Mouse (Mus musculus) MEL (cell line): Measurements from ENCODE around the gene Spata21. TPM values are rescaled to one million over a fixed set of nuclear protein-coding genes. Genes with fewer than 3 reads are reported as not detected.
A peak's percentile ranks its signal among the peaks of the same experiment; 100 is the strongest.

Source experiments
- DNase-seq: peaks from one replicate; pipeline ENCODE4 v3.0.0; 2011; ENCODE audit warnings: low read depth, low spot score
- H3K27ac ChIP-seq: 2 replicates; pipeline ENCODE4 v1.5.1; 2012; ENCODE audit warnings: low read depth, mild to moderate bottlenecking, control low read depth, low read length, moderate library complexity; ENCODE audit not compliant: control insufficient read depth
- H3K27me3 ChIP-seq, 2 experiments: fragments of 150-350 bp in 1 of 2; sonication (generic) in 1 of 2; 2 replicates each; pipeline ENCODE4 v1.6.1; 2012; ENCODE audit warnings: low read length in 2 of 2, mild to moderate bottlenecking in 2 of 2, improper control_type of control experiment in 1 of 2, moderate library complexity in 1 of 2; ENCODE audit not compliant: insufficient read depth in 2 of 2, control insufficient read depth in 1 of 2
- H3K36me3 ChIP-seq, 2 experiments: 2 replicates each; pipeline ENCODE4 v1.6.1; 2012 to 2014; ENCODE audit warnings: low read length in 2 of 2, improper control_type of control experiment in 1 of 2, inconsistent platforms in 1 of 2, mild to moderate bottlenecking in 1 of 2; ENCODE audit not compliant: insufficient read depth in 2 of 2, control insufficient read depth in 1 of 2
- H3K4me1 ChIP-seq, 2 experiments: fragments of 150-350 bp in 1 of 2; sonication (generic) in 1 of 2; 2 replicates each; pipeline ENCODE4 v1.6.1; 2012; ENCODE audit warnings: low read length in 2 of 2, improper control_type of control experiment in 1 of 2, mild to moderate bottlenecking in 1 of 2; ENCODE audit not compliant: insufficient read depth in 2 of 2, control insufficient read depth in 1 of 2
- H3K4me3 ChIP-seq, 2 experiments: fragments of 150-350 bp in 1 of 2; sonication (generic) in 1 of 2; 2 replicates each; pipeline ENCODE4 v1.5.1; 2012; ENCODE audit warnings: low read depth in 2 of 2, low read length in 2 of 2, mild to moderate bottlenecking in 2 of 2, moderate library complexity in 2 of 2, control low read depth in 1 of 2, improper control_type of control experiment in 1 of 2; ENCODE audit not compliant: control insufficient read depth in 1 of 2, insufficient read depth in 1 of 2
- H3K79me2 ChIP-seq: 2 replicates; pipeline ENCODE4 v1.6.1; 2012; ENCODE audit warnings: mild to moderate bottlenecking, low read length, moderate library complexity; ENCODE audit not compliant: control insufficient read depth, poor library complexity, insufficient read depth
- H3K9ac ChIP-seq: 2 replicates; pipeline ENCODE4 v1.6.1; 2012; ENCODE audit warnings: low read depth, mild to moderate bottlenecking, control low read depth, low read length, moderate library complexity; ENCODE audit not compliant: control insufficient read depth, poor library complexity, severe bottlenecking
- H3K9me3 ChIP-seq: fragments of 150-350 bp; sonication (generic); replicated peaks from 2 replicates; pipeline ENCODE4 v1.6.1; 2012; ENCODE audit warnings: mild to moderate bottlenecking, low read length, improper control_type of control experiment, moderate library complexity; ENCODE audit not compliant: insufficient read depth
- CTCF ChIP-seq, 3 experiments: IDR thresholded peaks in 2 of 3; conservative IDR thresholded peaks in 1 of 3; 2 replicates each; pipeline ENCODE4 v1.5.1; 2011 to 2012; ENCODE audit warnings: low read length in 3 of 3, low read depth in 2 of 3, mild to moderate bottlenecking in 2 of 3, improper control_type of control experiment in 1 of 3, inconsistent platforms in 1 of 3, mixed read lengths in 1 of 3, moderate library complexity in 1 of 3; ENCODE audit not compliant: control insufficient read depth in 1 of 3, insufficient read depth in 1 of 3, poor library complexity in 1 of 3, severe bottlenecking in 1 of 3
- E2F4 ChIP-seq: IDR thresholded peaks from 2 replicates; pipeline ENCODE4 v1.6.1; 2011; ENCODE audit warnings: low read depth, low read length, improper control_type of control experiment, borderline replicate concordance
- EP300 ChIP-seq, 2 experiments: IDR thresholded peaks; 2 replicates each; pipeline ENCODE4 v1.6.1; 2011; ENCODE audit warnings: improper control_type of control experiment in 2 of 2, low read length in 2 of 2, low read depth in 1 of 2, mild to moderate bottlenecking in 1 of 2
- HCFC1 ChIP-seq: IDR thresholded peaks from 2 replicates; pipeline ENCODE4 v1.6.1; 2012; ENCODE audit warnings: low read depth, mild to moderate bottlenecking, inconsistent platforms, low read length, improper control_type of control experiment, moderate library complexity
- JUND ChIP-seq: IDR thresholded peaks from 2 replicates; pipeline ENCODE4 v1.6.1; 2011; ENCODE audit warnings: low read depth, mild to moderate bottlenecking, improper control_type of control experiment, low read length
- KAT2A ChIP-seq: conservative IDR thresholded peaks from 2 replicates; pipeline ENCODE4 v1.6.1; 2012; ENCODE audit warnings: low read depth, low read length, improper control_type of control experiment, inconsistent platforms
- MAX ChIP-seq: IDR thresholded peaks from 2 replicates; pipeline ENCODE4 v1.6.1; 2011; ENCODE audit warnings: low read length, improper control_type of control experiment
- MAZ ChIP-seq: IDR thresholded peaks from 2 replicates; pipeline ENCODE4 v1.6.1; 2012; ENCODE audit warnings: low read depth, mild to moderate bottlenecking, inconsistent platforms, low read length, improper control_type of control experiment
- MEF2A ChIP-seq: IDR thresholded peaks from 2 replicates; pipeline ENCODE4 v1.6.1; 2014; ENCODE audit warnings: low read depth, mild to moderate bottlenecking, inconsistent platforms, low read length, improper control_type of control experiment; ENCODE audit not compliant: poor library complexity, insufficient replicate concordance, severe bottlenecking; ENCODE audit errors: extremely low read depth
- MYB ChIP-seq: IDR thresholded peaks from 2 replicates; pipeline ENCODE4 v1.6.1; 2011; ENCODE audit warnings: mild to moderate bottlenecking, low read depth, low read length, improper control_type of control experiment
- MYC ChIP-seq: IDR thresholded peaks from 2 replicates; pipeline ENCODE4 v1.6.1; 2011; ENCODE audit warnings: low read depth, mild to moderate bottlenecking, low read length, improper control_type of control experiment, moderate library complexity
- NRF1 ChIP-seq: IDR thresholded peaks from 2 replicates; pipeline ENCODE4 v1.6.1; 2014; ENCODE audit warnings: low read depth, mild to moderate bottlenecking, inconsistent platforms, low read length, improper control_type of control experiment, moderate library complexity; ENCODE audit not compliant: poor library complexity, insufficient read depth, severe bottlenecking
- POLR2AphosphoS2 ChIP-seq: IDR thresholded peaks from 2 replicates; pipeline ENCODE4 v1.6.1; 2011; ENCODE audit warnings: low read length, improper control_type of control experiment
- SIN3A ChIP-seq: IDR thresholded peaks from 2 replicates; pipeline ENCODE4 v1.6.1; 2012; ENCODE audit warnings: low read length, improper control_type of control experiment, inconsistent platforms
- TAL1 ChIP-seq: IDR thresholded peaks from 2 replicates; pipeline ENCODE4 v1.6.1; 2012; ENCODE audit warnings: mild to moderate bottlenecking, inconsistent platforms, low read length, moderate library complexity, mixed read lengths
- TCF12 ChIP-seq: IDR thresholded peaks from 2 replicates; pipeline ENCODE4 v1.6.1; 2014; ENCODE audit warnings: low read depth, mild to moderate bottlenecking, inconsistent platforms, low read length, improper control_type of control experiment, moderate library complexity
- UBTF ChIP-seq: IDR thresholded peaks from 2 replicates; pipeline ENCODE4 v1.6.1; 2012; ENCODE audit warnings: low read depth, mild to moderate bottlenecking, inconsistent platforms, low read length, improper control_type of control experiment, moderate library complexity, borderline replicate concordance; ENCODE audit not compliant: insufficient read depth
- USF1 ChIP-seq: IDR thresholded peaks from 2 replicates; pipeline ENCODE4 v1.6.1; 2014; ENCODE audit warnings: low read depth, mild to moderate bottlenecking, inconsistent platforms, low read length, improper control_type of control experiment, moderate library complexity
- ZC3H11A ChIP-seq: IDR thresholded peaks from 2 replicates; pipeline ENCODE4 v1.6.1; 2012; ENCODE audit warnings: low read depth, mild to moderate bottlenecking, inconsistent platforms, low read length, improper control_type of control experiment
- ZNF384 ChIP-seq: IDR thresholded peaks from 2 replicates; pipeline ENCODE4 v1.6.1; 2012; ENCODE audit warnings: low read depth, mild to moderate bottlenecking, inconsistent platforms, low read length, improper control_type of control experiment
- polyA plus RNA-seq, 2 experiments: library from polyadenylated mRNA; stranded (reverse) in 1 of 2; unstranded in 1 of 2; fragments of >175 nt in 1 of 2; fragments of >200 nt in 1 of 2; gene quantifications; 2 replicates each; pipeline versions ENCODE4 v1.2.1 to v1.2.4; 2012; ENCODE audit warnings: low replicate concordance in 2 of 2, low read depth in 1 of 2; ENCODE audit not compliant: insufficient read length in 2 of 2, insufficient read depth in 1 of 2, missing spikeins in 1 of 2
- total RNA-seq: library from RNA; depleted of rRNA; stranded (reverse); fragments of 300-350 nt; gene quantifications from 2 replicates; pipeline ENCODE4 v1.2.3, GENCODE M21; 2012

The Spata21 gene
- total and polyA plus RNA-seq, 3 experiments, result not detected

- H3K27ac ChIP-seq, result no peak overlapping the region
- no peak overlapping the region for H3K9ac ChIP-seq
- no peak for DNase-seq
These were observed 34.5 kb upstream of the Spata21 start for GRCm38 (mm10) chr4:141053568-141054161.

GRCm38 (mm10) chr4:141056970-141057369 is 31.2 kb upstream of the Spata21 start:
- Histone ChIP-seq H3K9me3 (no peaks in the 10 kb centered on the region), H3K4me1 (0 out of 4 replicates have a peak, but pooled peaks cover 0 to 2% of the 10 kb centered on the region in 2 experiments), H3K36me3 (0 out of 4 replicates have a peak, but pooled peaks cover 0 to 3% of the 10 kb centered on the region in 2 experiments), H3K9ac (no peak overlapping the region), H3K4me3 (no peak overlapping the region), H3K27me3 (no peaks in the 10 kb centered on the region), H3K79me2 (no peaks in the 10 kb centered on the region), H3K27ac (no peak overlapping the region)
- DNase-seq, result no peak
- TF ChIP-seq JUND, result no peak
- peak; percentile 17 to 23 (median 20); a peak in 3 of 6 replicates for TF ChIP-seq CTCF (IDR thresholded peaks at IDR 0.05 in 2 of 3, conservative IDR thresholded peaks at IDR 0.05 in 1 of 3; ENCODE audit: control insufficient read depth in 1 of 3, insufficient read depth in 1 of 3, low read depth in 2 of 3, low read length in 3 of 3, poor library complexity in 1 of 3, severe bottlenecking in 1 of 3)

More at GRCm38 (mm10) chr4:141053568-141054161, 34.5 kb upstream of the Spata21 start:
- Histone ChIP-seq H3K4me3 (no peak overlapping the region), H3K9me3 (no peaks in the 10 kb centered on the region), H3K79me2 (no peaks in the 10 kb centered on the region), H3K27me3 (no peaks in the 10 kb centered on the region), H3K4me1 (no peaks in the 10 kb centered on the region), H3K36me3 (no peaks in the 10 kb centered on the region)
- TF ChIP-seq POLR2AphosphoS2, result no peak
- TF ChIP-seq MAX, result no peak
- no peak for TF ChIP-seq NRF1

- DNase-seq, result no peak
- no peak for TF ChIP-seq ZNF384
- no peak for TF ChIP-seq USF1
- TF ChIP-seq E2F4, result no peak
- no peak for TF ChIP-seq UBTF
- no peak for TF ChIP-seq KAT2A
- TF ChIP-seq TAL1, result no peak
- no peak for TF ChIP-seq MAZ
- no peak for TF ChIP-seq MEF2A
- TF ChIP-seq NRF1, result no peak
- no peak for TF ChIP-seq TCF12
- TF ChIP-seq HCFC1, result no peak
- no peak for TF ChIP-seq POLR2AphosphoS2
- TF ChIP-seq ZC3H11A, result no peak
- TF ChIP-seq EP300 (IDR thresholded peaks at IDR 0.05; ENCODE audit: low read depth in 1 of 2, low read length in 2 of 2), result no peak
- TF ChIP-seq SIN3A, result no peak
- TF ChIP-seq MYB, result no peak
- TF ChIP-seq MYC, result no peak
- TF ChIP-seq, all 39 proteins: peak for 0
- H3K27me3 ChIP-seq, result no peaks in the 10 kb centered on the region
- no peak overlapping the region for H3K4me3 ChIP-seq
- no peaks in the 10 kb centered on the region for H3K9me3 ChIP-seq
- no peaks in the 10 kb centered on the region for H3K79me2 ChIP-seq
- H3K4me1 ChIP-seq, result 0 out of 4 replicates have a peak, but pooled peaks cover 0 to 2% of the 10 kb centered on the region in 2 experiments
- no peak overlapping the region for H3K27ac ChIP-seq
- H3K9ac ChIP-seq, result no peak overlapping the region
- H3K36me3 ChIP-seq, result 0 out of 4 replicates have a peak, but pooled peaks cover 0 to 3% of the 10 kb centered on the region in 2 experiments
These were observed 29.3 kb upstream of the Spata21 start for GRCm38 (mm10) chr4:141058835-141059234.
